Mouse (Mus musculus) bone marrow macrophage, adult 2 months (primary cell): ENCODE results near the gene Prex1. TPM values are rescaled to one million over a fixed set of nuclear protein-coding genes. Genes with fewer than 3 reads are reported as not detected.
A peak's percentile ranks its signal among the peaks of the same experiment; 100 is the strongest.

Experiments used
- H3K27ac ChIP-seq: 2 replicates; pipeline ENCODE4 v1.5.1; 2012; ENCODE audit warnings: low read depth, low read length; ENCODE audit not compliant: insufficient read depth
- H3K4me1 ChIP-seq: 2 replicates; pipeline ENCODE4 v1.6.1; 2012; ENCODE audit warnings: low read length; ENCODE audit not compliant: control insufficient read depth, insufficient read depth
- H3K4me3 ChIP-seq: 2 replicates; pipeline ENCODE4 v1.5.1; 2012; ENCODE audit warnings: mild to moderate bottlenecking, low read length, moderate library complexity; ENCODE audit not compliant: insufficient read depth
- CTCF ChIP-seq: IDR thresholded peaks from 2 replicates; pipeline ENCODE4 v1.5.1; 2012; ENCODE audit warnings: low read depth, mild to moderate bottlenecking, low read length, moderate library complexity
- POLR2A ChIP-seq: IDR thresholded peaks from 2 replicates; pipeline ENCODE4 v1.6.1; 2012; ENCODE audit warnings: mild to moderate bottlenecking, low read depth, low read length, borderline replicate concordance
- polyA plus RNA-seq: library from polyadenylated mRNA; stranded (reverse); fragments of >200 nt; gene quantifications from 2 replicates; pipeline ENCODE4 v1.2.4, GENCODE M21; 2012; ENCODE audit not compliant: missing spikeins, insufficient read depth, insufficient read length

The Prex1 gene
- polyA plus RNA-seq, 1 experiment = 191 TPM

GRCm38 (mm10) chr2:166727790-166728189 is 14.2 kb upstream of the Prex1 start:
- Histone ChIP-seq H3K4me3 (no peak overlapping the region), H3K4me1 (peaks cover 39% of the 10 kb centered on the region), H3K27ac (no peak overlapping the region)
- TF ChIP-seq CTCF (no peak), POLR2A (no peak)

GRCm38 (mm10) chr2:166726891-166727290 is 13.3 kb upstream of the Prex1 start:
- Histone ChIP-seq H3K4me1 (peaks cover 30% of the 10 kb centered on the region), H3K4me3 (no peak overlapping the region), H3K27ac (no peak overlapping the region)
- TF ChIP-seq CTCF (no peak), POLR2A (no peak)

- H3K4me3 ChIP-seq = no peak overlapping the region
- no peak overlapping the region for H3K27ac ChIP-seq
- peaks cover 28% of the 10 kb centered on the region for H3K4me1 ChIP-seq
- no peak for TF ChIP-seq POLR2A
Observed at GRCm38 (mm10) chr2:166720416-166720815, 6.8 kb upstream of the Prex1 start.

- TF ChIP-seq CTCF = no peak
- no peak for TF ChIP-seq POLR2A
- H3K4me1 ChIP-seq = peaks cover 28% of the 10 kb centered on the region
- no peak overlapping the region for H3K27ac ChIP-seq
- H3K4me3 ChIP-seq = no peak overlapping the region
Observed at GRCm38 (mm10) chr2:166719930-166720305, 6.3 kb upstream of the Prex1 start.

- no peak overlapping the region for H3K4me3 ChIP-seq
- H3K27ac ChIP-seq = no peak overlapping the region
- TF ChIP-seq CTCF (no peak), POLR2A (no peak)
- H3K4me1 ChIP-seq = peaks cover 31% of the 10 kb centered on the region
Observed at GRCm38 (mm10) chr2:166719301-166719929, 5.8 kb upstream of the Prex1 start.

GRCm38 (mm10) chr2:166716067-166716466 is 2.4 kb upstream of the Prex1 start:
- TF ChIP-seq POLR2A = no peak
- TF ChIP-seq CTCF = no peak
- Histone ChIP-seq H3K4me1 (peaks cover 37% of the 10 kb centered on the region), H3K4me3 (no peak overlapping the region), H3K27ac (no peak overlapping the region)

GRCm38 (mm10) chr2:166714427-166714699 is 731 bp upstream of the Prex1 start:
- Histone ChIP-seq H3K27ac (peak overlapping the region; percentile 15; the same call in 1 of the 2 replicates), H3K4me3 (peak overlapping the region; percentile 79), H3K4me1 (peaks cover 43% of the 10 kb centered on the region)
- no peak for TF ChIP-seq POLR2A
- no peak for TF ChIP-seq CTCF

- H3K4me1 ChIP-seq = peaks cover 48% of the 10 kb centered on the region
Observed at GRCm38 (mm10) chr2:166712801-166713689, 587 bp downstream of the Prex1 start.

GRCm38 (mm10) chr2:166712310-166712709 is 1.3 kb downstream of the Prex1 start:
- Histone ChIP-seq H3K4me1 (peaks cover 46% of the 10 kb centered on the region), H3K27ac (peak overlapping the region; percentile 95), H3K4me3 (peak overlapping the region; percentile 93)
- no peak for TF ChIP-seq CTCF
- no peak for TF ChIP-seq POLR2A

More at GRCm38 (mm10) chr2:166712801-166713689, 587 bp downstream of the Prex1 start:
- TF ChIP-seq CTCF (no peak), POLR2A (no peak)
- peak overlapping the region; percentile 95 for H3K27ac ChIP-seq
- H3K4me3 ChIP-seq = peak overlapping the region; percentile 93

GRCm38 (mm10) chr2:166711681-166712132 is 1.9 kb downstream of the Prex1 start:
- peaks cover 42% of the 10 kb centered on the region for H3K4me1 ChIP-seq
- peak overlapping the region; percentile 93 for H3K4me3 ChIP-seq
- peak overlapping the region; percentile 95 for H3K27ac ChIP-seq
- TF ChIP-seq POLR2A (no peak), CTCF (no peak)

GRCm38 (mm10) chr2:166709883-166710282 is 3.7 kb downstream of the Prex1 start:
- Histone ChIP-seq H3K27ac (peak overlapping the region; percentile 87), H3K4me3 (peak overlapping the region; percentile 30), H3K4me1 (peaks cover 42% of the 10 kb centered on the region)
- no peak for TF ChIP-seq CTCF
- TF ChIP-seq POLR2A = no peak
